Mouse (Mus musculus) effector memory CD4-positive, alpha-beta T cell, adult 7 months (primary cell): ENCODE results near the gene Zfp626. TPM values are rescaled to one million over a fixed set of nuclear protein-coding genes. Genes with fewer than 3 reads are reported as not detected.

ENCODE experiments used
- polyA plus RNA-seq: library from polyadenylated mRNA; unstranded; fragments of 100-300 nt; shearing (Covaris generic); gene quantifications from one replicate; pipeline ENCODE4 v1.2.1, GENCODE M21; 2017

Zfp626 gene
- 1.2 TPM for polyA plus RNA-seq

GRCm38 (mm10) chr7:27806896-27807295 lies at the start of gene Zfp626:
Gene Zfp626, plus strand, starts transcription at chr7:27807196.

GRCm38 (mm10) chr7:27838323-27839249 lies 31.6 kb downstream of the Zfp626 start, which contains the start of gene Zfp59:
Gene Zfp59, plus strand, starts transcription at chr7:27838607.

GRCm38 (mm10) chr7:27857227-27857626 lies 50.2 kb downstream of the Zfp626 start, which contains the start of gene Zfp607a:
Gene Zfp607a, plus strand, starts transcription at chr7:27857527.

Other genes with a start within 250 kb of the Zfp626 start
- gene Akt2, start 215.6 kb upstream of the Zfp626 start, polyA plus RNA-seq = 91.2 TPM
- not detected for gene Ttc9b, start 153.3 kb upstream of the Zfp626 start, polyA plus RNA-seq
- gene Map3k10, start 132.6 kb upstream of the Zfp626 start, polyA plus RNA-seq = 12.3 TPM
- 1.3 TPM for gene Zfp607b, start 117.9 kb upstream of the Zfp626 start, polyA plus RNA-seq
- 5.1 TPM for gene Zfp60, start 75.8 kb upstream of the Zfp626 start, polyA plus RNA-seq
- gene Zfp59, start 31.4 kb downstream of the Zfp626 start, polyA plus RNA-seq = 5.0 TPM
- 7.8 TPM for gene Zfp607a, start 50.3 kb downstream of the Zfp626 start, polyA plus RNA-seq
- 3.7 TPM for gene Zfp974, start 122.3 kb downstream of the Zfp626 start, polyA plus RNA-seq
- gene Zfp780b, start 172.0 kb downstream of the Zfp626 start, polyA plus RNA-seq = 7.3 TPM
- 8.1 TPM for gene Zfp850, start 206.9 kb downstream of the Zfp626 start, polyA plus RNA-seq
- 151 TPM for gene Psmc4, start 242.9 kb downstream of the Zfp626 start, polyA plus RNA-seq